14 mouse cellular contexts compared by ENCODE assay signal in genomic region chr5:111218111-111218891, GRCm38 (mm10).
DNase-seq lines count a peak whose midpoint lies in the region; ATAC-seq lines count a peak whose summit lies in the region.
"Had no signal": no experiment of that assay in that cellular context is flagged by ENCODE, and none has a peak within 500 bp of the region (broad histone marks: within the 10 kb centered on the region; RNA-seq: fewer than 3 reads in every experiment).

No protein-coding gene starts in this region.

- H3K9ac ChIP-seq in lung, embryonic 16.5 days (ENCODE audit: low read length), result no peak overlapping the region
- H3K9ac ChIP-seq in intestine, embryonic 16.5 days (ENCODE audit: low read depth, low read length), result peak overlapping the region; percentile 40; the same call in 1 of the 2 replicates
- no peak overlapping the region for H3K9ac ChIP-seq in neural tube, embryonic 12.5 days
- H3K9ac ChIP-seq: limb, embryonic 15.5 days had no signal

- 58% methylated on average over 6 of the region's 6 CpGs for WGBS in lung, embryonic 16.5 days
- 76% methylated on average over 6 of the region's 6 CpGs for WGBS in hindbrain, embryonic 10.5 days
- 44% methylated on average over 6 of the region's 6 CpGs for WGBS in intestine, embryonic 16.5 days
- WGBS in neural tube, embryonic 12.5 days, result 54% methylated on average over 6 of the region's 6 CpGs

- peak overlapping the region; percentile 57 for H3K27ac ChIP-seq in lung, embryonic 16.5 days (ENCODE audit: low read length)
- peak overlapping the region; percentile 76 for H3K27ac ChIP-seq in hindbrain, embryonic 10.5 days
- peak overlapping the region; percentile 23 for H3K27ac ChIP-seq in intestine, embryonic 16.5 days (ENCODE audit: low read length)
- peak overlapping the region; percentile 20; the same call in 1 of the 2 replicates for H3K27ac ChIP-seq in neural tube, embryonic 12.5 days

- no peak overlapping the region for H3K4me3 ChIP-seq in lung, embryonic 16.5 days (ENCODE audit: low read length)
- H3K4me3 ChIP-seq in hindbrain, embryonic 10.5 days, result no peak overlapping the region
- H3K4me3 ChIP-seq in intestine, embryonic 16.5 days (ENCODE audit: low read length), result no peak overlapping the region
- H3K4me3 ChIP-seq in neural tube, embryonic 12.5 days, result no peak overlapping the region
- H3K4me3 ChIP-seq: limb, embryonic 15.5 days had no signal

- H3K36me3 ChIP-seq in lung, embryonic 16.5 days (ENCODE audit: control insufficient read depth, insufficient read depth, low read length), result no peaks in the 10 kb centered on the region
- H3K36me3 ChIP-seq in hindbrain, embryonic 10.5 days, result peaks cover 4% of the 10 kb centered on the region
- H3K36me3 ChIP-seq in intestine, embryonic 16.5 days (ENCODE audit: control insufficient read depth, insufficient read depth, low read length), result no peaks in the 10 kb centered on the region
- peaks cover 3% of the 10 kb centered on the region; the same call in 1 of the 2 replicates for H3K36me3 ChIP-seq in neural tube, embryonic 12.5 days

- no peak overlapping the region for H3K4me2 ChIP-seq in lung, embryonic 16.5 days (ENCODE audit: low read depth, low read length)
- peak overlapping the region; percentile 6; the same call in 1 of the 2 replicates for H3K4me2 ChIP-seq in intestine, embryonic 16.5 days (ENCODE audit: low read depth, low read length)
- no peak overlapping the region for H3K4me2 ChIP-seq in neural tube, embryonic 12.5 days (replicated peaks)
- H3K4me2 ChIP-seq: limb, embryonic 15.5 days had no signal

- no peak for DNase-seq in lung, adult 18-20 months
- DNase-seq in hindbrain, embryonic 10.5 days (ENCODE audit: low spot score), result no peak
- no peak for DNase-seq in thymus, postnatal 25 days
- DNase-seq in frontal cortex, adult 2 months (ENCODE audit: extremely low spot score in 1 of 2, low spot score in 1 of 2), result no peak
- DNase-seq: adrenal gland, adult 8-10 months; gastrocnemius, postnatal 10 days; heart, postnatal 14 days; lung, postnatal 14 days; right cerebral cortex, adult 18-20 months had no signal

- H3K27me3 ChIP-seq in lung, embryonic 16.5 days (ENCODE audit: control insufficient read depth, insufficient read depth, low read depth, low read length), result no peaks in the 10 kb centered on the region
- peaks cover 81% of the 10 kb centered on the region for H3K27me3 ChIP-seq in hindbrain, embryonic 10.5 days (ENCODE audit: insufficient read depth, poor library complexity, severe bottlenecking)
- H3K27me3 ChIP-seq in intestine, embryonic 16.5 days (replicated peaks; ENCODE audit: control insufficient read depth, insufficient read depth, low read length), result no peaks in the 10 kb centered on the region
- H3K27me3 ChIP-seq in neural tube, embryonic 12.5 days (replicated peaks), result peaks cover 2% of the 10 kb centered on the region; the same call in 1 of the 2 replicates
- H3K27me3 ChIP-seq: limb, embryonic 15.5 days; Patski had no signal

- no peak for ATAC-seq in lung, embryonic 16.5 days (ENCODE audit: low read depth)
- peak; percentile 68 for ATAC-seq in intestine, embryonic 16.5 days
- no peak for ATAC-seq in neural tube, embryonic 12.5 days (ENCODE audit: low FRiP score, low read depth)
- ATAC-seq: Patski had no signal

- H3K9me3 ChIP-seq in lung, embryonic 16.5 days (ENCODE audit: control insufficient read depth, low read length), result no peaks in the 10 kb centered on the region
- 0 out of 2 replicates have a peak, but pooled peaks cover 1% of the 10 kb centered on the region for H3K9me3 ChIP-seq in hindbrain, embryonic 10.5 days
- no peaks in the 10 kb centered on the region for H3K9me3 ChIP-seq in intestine, embryonic 16.5 days (ENCODE audit: control insufficient read depth, low read length)
- H3K9me3 ChIP-seq in neural tube, embryonic 12.5 days, result no peaks in the 10 kb centered on the region
- H3K9me3 ChIP-seq: limb, embryonic 15.5 days had no signal

- H3K4me1 ChIP-seq in lung, embryonic 16.5 days (replicated peaks; ENCODE audit: control insufficient read depth, insufficient read depth, low read length), result peaks cover 16% of the 10 kb centered on the region
- H3K4me1 ChIP-seq in hindbrain, embryonic 10.5 days (replicated peaks), result peaks cover 96% of the 10 kb centered on the region
- peaks cover 31% of the 10 kb centered on the region for H3K4me1 ChIP-seq in intestine, embryonic 16.5 days (ENCODE audit: control insufficient read depth, insufficient read depth, low read length)
- peaks cover 86% of the 10 kb centered on the region for H3K4me1 ChIP-seq in neural tube, embryonic 12.5 days

Comparison
In these comparisons a context has a peak if more than half of its experiments do, and no peak if none do; other contexts are left out.
1. H3K27ac ChIP-seq: peak in every context shown above with its lines; median percentile 76 in hindbrain, embryonic 10.5 days; 57 in lung, embryonic 16.5 days; 23 in intestine, embryonic 16.5 days; 20 in neural tube, embryonic 12.5 days.